Mouse (Mus musculus): ENCODE results near the gene Stx3. TPM values are rescaled to one million over a fixed set of nuclear protein-coding genes. Genes with fewer than 3 reads are reported as not detected.

Gene Stx3
- total and polyA plus RNA-seq, 3 experiments: 0.16 to 4.7 (median 1.4) TPM

DNA sequence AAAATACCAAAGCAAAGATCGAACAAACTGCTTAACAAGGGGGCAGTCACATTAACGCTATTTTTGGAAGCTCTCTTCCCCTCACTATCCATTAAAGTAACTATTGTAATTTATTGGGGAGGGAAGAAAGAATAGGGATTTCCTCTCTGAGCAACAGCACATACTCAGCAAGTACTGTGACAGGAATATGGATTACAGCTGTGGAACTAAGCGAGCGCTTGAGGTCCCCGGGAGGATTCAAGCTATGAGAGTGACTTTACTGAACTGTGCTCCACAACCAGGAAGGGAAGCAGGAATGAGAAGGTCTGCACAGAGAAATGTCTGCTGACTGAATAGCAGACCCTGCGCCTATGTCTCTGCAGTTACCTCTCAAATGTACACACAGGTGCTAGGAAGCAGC lies 30.3 kb downstream of the Stx3 start:
- Histone ChIP-seq H3K27ac (ENCODE audit: insufficient read depth, low read depth) (no peak overlapping the region), H3K36me3 (replicated peaks in 1 of 2; ENCODE audit: control insufficient read depth in 1 of 2, insufficient read depth in 1 of 2, low read length in 1 of 2) (no peaks in the 10 kb centered on the region), H3K4me3 (replicated peaks in 1 of 3; ENCODE audit: low read depth in 2 of 3, low read length in 2 of 3, poor library complexity in 1 of 3) (no peak overlapping the region), H3K4me1 (ENCODE audit: control insufficient read depth in 1 of 2, insufficient read depth in 2 of 2) (peaks cover 0 to 4% of the 10 kb centered on the region in 2 experiments; a peak in 1 of 4 replicates), H3K79me2 (replicated peaks; ENCODE audit: control insufficient read depth, extremely low read depth, insufficient read depth, poor library complexity, severe bottlenecking) (no peaks in the 10 kb centered on the region), H3K9me3 (replicated peaks; ENCODE audit: low read length) (no peaks in the 10 kb centered on the region), H3K9ac (ENCODE audit: insufficient read depth, low read depth) (no peak overlapping the region), H3K4me2 (ENCODE audit: insufficient read depth, low read depth, poor library complexity, severe bottlenecking) (no peak overlapping the region), H3K27me3 (replicated peaks) (no peaks in the 10 kb centered on the region)
- dilution Hi-C loops (cut with MboI; ENCODE audit: extremely low pct_ligation_motif_present, extremely low pct_unique_long_range_greater_than_20kb, low sequenced_read_pairs) (no loop called here), in situ Hi-C loops (cut with MboI; ENCODE audit: low pct_ligation_motif_present, low pct_unique_long_range_greater_than_20kb, low sequenced_read_pairs) (no loop called here)
- no peak for TF ChIP-seq CTCF (conservative IDR thresholded peaks at IDR 0.05 in 1 of 2, IDR thresholded peaks at IDR 0.05 in 1 of 2; ENCODE audit: low read depth in 2 of 2, low read length in 2 of 2)
- TF ChIP-seq TCF12 (IDR thresholded peaks at IDR 0.05; ENCODE audit: low read depth, low read length): no peak
- no peak for TF ChIP-seq RCOR1 (conservative IDR thresholded peaks at IDR 0.05; ENCODE audit: low read depth, low read length)
- no peak for TF ChIP-seq NRF1 (IDR thresholded peaks at IDR 0.05; ENCODE audit: low read depth, low read length)
- no peak for TF ChIP-seq KAT2A (IDR thresholded peaks at IDR 0.05; ENCODE audit: insufficient replicate concordance, low read length)
- no peak for TF ChIP-seq RAD21 (IDR thresholded peaks at IDR 0.05; ENCODE audit: low read depth, low read length)
- TF ChIP-seq UBTF (IDR thresholded peaks at IDR 0.05; ENCODE audit: low read depth, low read length): no peak
- no peak for DNase-seq (ENCODE audit: extremely low read depth)

GRCm38 (mm10) chr19:11787826-11788225 lies 31.4 kb downstream of the Stx3 start:
- Histone ChIP-seq H3K4me2 (ENCODE audit: insufficient read depth, low read depth, poor library complexity, severe bottlenecking) (no peak overlapping the region), H3K9ac (ENCODE audit: insufficient read depth, low read depth) (no peak overlapping the region), H3K9me3 (replicated peaks; ENCODE audit: low read length) (no peaks in the 10 kb centered on the region), H3K27ac (ENCODE audit: insufficient read depth, low read depth) (no peak overlapping the region), H3K4me1 (ENCODE audit: control insufficient read depth in 1 of 2, insufficient read depth in 2 of 2) (peaks cover 0 to 4% of the 10 kb centered on the region in 2 experiments; a peak in 1 of 4 replicates), H3K36me3 (replicated peaks in 1 of 2; ENCODE audit: control insufficient read depth in 1 of 2, insufficient read depth in 1 of 2, low read length in 1 of 2) (no peaks in the 10 kb centered on the region), H3K27me3 (replicated peaks) (no peaks in the 10 kb centered on the region), H3K4me3 (replicated peaks in 1 of 3; ENCODE audit: low read depth in 2 of 3, low read length in 2 of 3, poor library complexity in 1 of 3) (no peak overlapping the region), H3K79me2 (replicated peaks; ENCODE audit: control insufficient read depth, extremely low read depth, insufficient read depth, poor library complexity, severe bottlenecking) (no peaks in the 10 kb centered on the region)
- dilution Hi-C loops (cut with MboI; ENCODE audit: extremely low pct_ligation_motif_present, extremely low pct_unique_long_range_greater_than_20kb, low sequenced_read_pairs): no loop called here
- no peak for TF ChIP-seq MYC (IDR thresholded peaks at IDR 0.05; ENCODE audit: low read depth, low read length)
- no peak for TF ChIP-seq PAX5 (IDR thresholded peaks at IDR 0.05; ENCODE audit: low read length)
- no peak for TF ChIP-seq POLR2AphosphoS2 (IDR thresholded peaks at IDR 0.05; ENCODE audit: low read depth, low read length)
- no peak for TF ChIP-seq MEF2A (IDR thresholded peaks at IDR 0.05; ENCODE audit: borderline replicate concordance, low read depth, low read length)
- TF ChIP-seq USF1 (IDR thresholded peaks at IDR 0.05; ENCODE audit: low read depth, low read length): no peak
- no peak for TF ChIP-seq MAZ (IDR thresholded peaks at IDR 0.05; ENCODE audit: low read depth, low read length)
- TF ChIP-seq MAX (IDR thresholded peaks at IDR 0.05; ENCODE audit: low read length): no peak
- no peak for TF ChIP-seq IRF4 (IDR thresholded peaks at IDR 0.05; ENCODE audit: low read depth, low read length)
- no peak for TF ChIP-seq RAD21 (IDR thresholded peaks at IDR 0.05; ENCODE audit: low read depth, low read length)
- no peak for TF ChIP-seq USF2 (conservative IDR thresholded peaks at IDR 0.05; ENCODE audit: low read depth, low read length)
- no peak for TF ChIP-seq KAT2A (IDR thresholded peaks at IDR 0.05; ENCODE audit: insufficient replicate concordance, low read length)
- no peak for TF ChIP-seq RCOR1 (conservative IDR thresholded peaks at IDR 0.05; ENCODE audit: low read depth, low read length)
- no peak for TF ChIP-seq ELF1 (IDR thresholded peaks at IDR 0.05; ENCODE audit: low read depth, low read length)
- no peak for TF ChIP-seq SIN3A (IDR thresholded peaks at IDR 0.05; ENCODE audit: low read length)
- no peak for TF ChIP-seq TBP (conservative IDR thresholded peaks at IDR 0.05; ENCODE audit: low read depth, low read length)
- no peak for TF ChIP-seq TCF12 (IDR thresholded peaks at IDR 0.05; ENCODE audit: low read depth, low read length)
- no peak for TF ChIP-seq ZC3H11A (IDR thresholded peaks at IDR 0.05; ENCODE audit: low read depth, low read length)
- TF ChIP-seq SMC3 (IDR thresholded peaks at IDR 0.05; ENCODE audit: low read depth, low read length): no peak
- TF ChIP-seq ZMIZ1 (IDR thresholded peaks at IDR 0.05; ENCODE audit: low read depth, low read length): no peak
- no peak for TF ChIP-seq E2F4 (IDR thresholded peaks at IDR 0.05; ENCODE audit: insufficient replicate concordance, low read depth, low read length)
- no peak for DNase-seq (ENCODE audit: extremely low read depth)
- in situ Hi-C loops (cut with MboI; ENCODE audit: low pct_ligation_motif_present, low pct_unique_long_range_greater_than_20kb, low sequenced_read_pairs): no loop called here

All from CH12.LX (cell line).